Mouse (Mus musculus) heart, postnatal 4 days (tissue): ENCODE results near the gene Ilk. TPM values are rescaled to one million over a fixed set of nuclear protein-coding genes. Genes with fewer than 3 reads are reported as not detected.
A peak's percentile ranks its signal among the peaks of the same experiment; 100 is the strongest.
"Not testable (repeated sequence)": the region's sequence is repeated elsewhere in the genome, so short reads cannot be mapped to it uniquely, and the experiment has no call there.

Source experiments
- DNase-seq: peaks from one replicate; pipeline ENCODE4 v3.0.0; 2021
- total RNA-seq, 2 experiments: library from RNA; stranded (reverse); gene quantifications; 2 replicates each; pipeline ENCODE4 v1.2.3; 2021

Gene Ilk
- total RNA-seq, 2 experiments from 2014 or later: 214 to 215 TPM

- not testable (repeated sequence) for DNase-seq
Observed at GRCm38 (mm10) chr7:105743246-105743925, 7.0 kb downstream of the Ilk start.

DNA sequence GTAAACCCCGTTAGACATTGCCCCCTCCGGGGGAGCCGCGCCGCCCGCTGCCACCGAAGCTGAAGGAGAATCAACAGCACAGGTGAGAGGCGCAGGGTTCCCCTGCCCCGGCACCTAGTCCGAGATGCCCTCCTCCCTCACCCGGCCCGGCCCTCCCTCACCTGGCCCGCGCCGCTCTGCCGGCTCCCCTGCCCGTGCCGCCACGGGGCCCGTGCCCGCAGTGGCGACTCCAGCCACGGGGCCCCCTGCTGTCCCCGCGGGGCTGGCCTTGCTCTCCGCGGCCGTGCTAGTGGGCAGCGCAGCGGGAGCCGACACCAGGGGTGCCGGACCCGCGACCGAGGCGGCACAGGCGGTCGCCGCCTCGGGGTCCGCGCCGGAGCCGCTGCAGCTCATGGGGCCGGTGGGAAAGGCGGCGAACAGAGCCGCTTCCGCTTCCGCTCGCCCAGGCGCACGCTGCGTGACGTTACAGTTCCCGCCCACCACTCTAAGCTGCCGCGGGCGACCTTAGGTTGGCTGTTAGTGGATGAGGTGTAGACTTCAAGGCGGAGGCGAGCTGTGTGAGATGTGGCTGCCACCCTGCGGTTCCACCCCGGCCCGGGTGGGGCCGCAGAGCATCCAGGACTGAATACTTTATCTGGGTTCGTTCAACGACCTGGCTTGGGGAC, 7.7 kb downstream of the Ilk start, which contains the start of gene Taf10:
Gene Taf10, minus strand, starts transcription at position 436 of the 665 bp plus-strand sequence.
- DNase-seq: peak; percentile 90

DNA sequence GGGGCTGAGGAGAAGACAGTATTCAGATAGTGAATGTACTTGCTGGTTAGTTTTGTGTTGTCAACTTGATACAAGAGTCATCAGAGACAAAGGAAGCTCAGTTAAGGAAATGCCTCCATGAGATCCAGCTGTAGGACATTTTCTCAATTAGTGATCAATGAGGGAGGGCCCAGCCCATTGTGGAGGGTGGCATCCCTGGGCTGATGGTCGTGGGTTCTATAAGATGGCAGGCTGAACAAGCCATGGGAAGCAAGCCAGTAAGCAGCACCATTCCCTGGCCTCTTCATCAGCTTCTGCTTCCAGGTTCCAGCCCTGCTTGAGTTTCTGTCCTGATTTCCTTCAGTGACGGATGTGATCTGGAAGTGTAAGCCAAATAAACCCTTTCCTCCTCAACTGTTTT, 11.4 kb downstream of the Ilk start:
- DNase-seq: no peak

DNA sequence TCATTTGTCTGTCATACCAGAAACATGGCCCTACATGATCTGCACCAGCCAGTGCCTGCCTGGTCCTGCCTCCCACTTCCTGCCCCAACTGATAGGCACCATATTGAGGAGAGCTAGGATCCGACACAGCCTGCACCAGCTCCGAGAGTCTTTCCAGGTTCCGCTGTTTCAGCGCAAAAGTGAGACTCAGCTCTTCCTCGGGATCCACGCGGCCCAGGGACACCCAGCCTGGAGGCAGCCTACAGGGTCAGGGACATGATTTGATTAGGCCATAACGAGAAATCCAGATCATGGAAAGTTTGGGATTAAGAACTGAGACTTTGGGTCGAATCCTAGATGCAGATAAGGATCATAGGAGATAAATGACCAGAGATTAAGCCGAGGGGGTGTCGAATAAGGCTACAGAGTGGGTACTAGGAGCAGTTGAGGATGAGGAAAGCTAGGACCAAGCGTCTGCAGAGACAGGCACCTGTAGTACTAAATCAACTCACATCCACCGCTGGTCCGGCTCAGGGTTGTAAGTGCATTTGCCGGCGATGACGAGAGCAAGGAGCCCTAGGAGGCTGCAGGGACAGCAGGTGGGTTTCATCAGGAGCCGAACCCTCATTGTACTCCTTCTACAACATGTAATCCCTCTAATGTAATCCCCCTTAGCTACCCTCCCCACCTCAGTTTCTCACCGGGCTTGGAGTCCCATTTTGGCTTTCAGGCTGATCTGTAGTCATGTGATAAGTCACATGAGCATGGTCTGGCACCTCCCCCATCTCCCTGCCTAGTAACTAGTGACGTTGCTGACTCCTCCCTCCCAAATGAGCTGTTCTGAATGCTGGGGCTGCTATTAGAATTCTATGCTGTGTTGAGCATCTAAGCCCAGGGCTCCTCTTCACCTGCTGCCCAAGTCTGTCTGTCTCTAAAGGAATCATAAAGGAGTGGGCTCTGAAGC, 15.4 kb downstream of the Ilk start, which contains the start of gene Tpp1:
Gene Tpp1, minus strand, starts transcription at position 745 of the 943 bp plus-strand sequence.
- DNase-seq: peak; percentile 93

- DNase-seq: no peak
Observed at GRCm38 (mm10) chr7:105752716-105753115, 16.3 kb downstream of the Ilk start.

GRCm38 (mm10) chr7:105753281-105753680, 16.9 kb downstream of the Ilk start:
- DNase-seq: no peak

DNA sequence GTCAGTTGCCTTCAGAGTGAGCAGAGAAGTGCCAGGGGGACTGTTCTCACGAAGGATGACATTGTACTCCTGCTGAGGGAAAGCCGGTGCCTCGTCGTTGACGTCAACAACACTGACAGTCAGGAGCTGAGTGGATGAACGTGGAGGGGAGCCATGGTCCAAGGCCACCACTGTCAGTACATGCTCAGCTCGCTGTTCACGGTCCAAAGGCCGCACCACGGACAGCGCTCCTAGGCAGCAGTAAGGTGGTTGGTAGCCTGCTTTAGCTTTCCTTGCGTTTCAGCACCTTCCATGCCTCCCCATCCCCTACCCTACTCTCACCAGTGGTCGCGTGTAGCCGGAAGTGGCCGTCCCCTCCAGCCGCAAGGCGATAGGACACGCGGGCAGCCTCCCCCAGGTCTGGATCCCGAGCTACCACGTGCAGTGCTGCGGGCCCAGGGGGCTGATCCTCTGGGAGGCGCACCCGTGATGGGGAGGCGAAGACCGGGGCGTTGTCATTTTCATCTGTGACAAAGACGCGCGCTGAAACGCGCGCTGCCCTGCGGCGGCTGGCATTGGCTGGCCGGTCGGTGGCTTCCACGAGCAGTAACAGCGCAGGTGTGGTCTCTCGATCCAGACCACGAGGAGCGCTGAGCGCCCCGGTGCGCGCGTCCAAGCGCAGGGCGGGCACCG, 25.6 kb downstream of the Ilk start:
- DNase-seq: no peak

- no peak for DNase-seq
Observed at GRCm38 (mm10) chr7:105762517-105763270, 26.3 kb downstream of the Ilk start.

GRCm38 (mm10) chr7:105764331-105764730, 27.9 kb downstream of the Ilk start:
- no peak for DNase-seq

DNA sequence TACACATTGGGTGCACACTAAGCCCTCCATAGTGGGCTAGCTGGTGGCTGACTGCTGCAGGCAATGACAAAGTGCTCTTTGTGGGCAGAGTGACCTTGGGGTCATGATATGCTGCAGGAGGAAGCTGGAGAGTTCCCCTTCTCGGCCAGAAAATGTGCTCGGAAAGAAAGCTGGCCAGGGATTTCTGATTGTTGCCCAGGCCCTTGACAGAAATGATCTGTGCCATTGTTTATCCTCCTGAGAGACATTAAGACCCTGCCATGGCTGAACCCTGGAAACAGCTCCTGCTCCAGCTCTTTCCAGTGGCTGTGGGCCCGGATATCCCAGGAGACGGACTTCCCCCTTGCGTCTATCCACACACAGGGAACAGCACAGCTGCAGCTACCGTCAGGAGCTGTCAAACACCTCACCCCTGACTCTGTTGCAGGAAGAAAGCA, 31.4 kb downstream of the Ilk start:
- no peak for DNase-seq

GRCm38 (mm10) chr7:105769959-105770358, 33.6 kb downstream of the Ilk start:
- DNase-seq: no peak

DNA sequence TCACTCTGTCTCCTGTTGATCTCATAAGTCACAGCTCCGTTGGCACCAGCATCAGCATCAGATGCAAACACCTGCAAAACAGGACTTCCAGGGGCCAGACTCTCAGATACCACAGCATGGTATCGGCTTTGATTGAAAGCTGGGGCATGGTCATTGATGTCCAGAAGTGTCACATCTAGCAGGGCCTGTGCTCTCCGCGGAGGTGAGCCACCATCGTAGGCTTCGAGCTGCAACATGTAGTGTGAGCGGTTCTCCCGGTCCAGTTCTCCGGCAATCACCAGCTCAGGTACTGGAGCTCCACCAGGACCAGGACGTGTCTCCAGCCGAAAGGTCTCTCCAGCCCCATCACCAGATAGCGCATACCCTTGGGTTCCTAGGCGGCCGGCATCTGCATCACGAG, 35.9 kb downstream of the Ilk start:
- DNase-seq: no peak

GRCm38 (mm10) chr7:105773041-105773440, 36.6 kb downstream of the Ilk start:
- DNase-seq: no peak

DNA sequence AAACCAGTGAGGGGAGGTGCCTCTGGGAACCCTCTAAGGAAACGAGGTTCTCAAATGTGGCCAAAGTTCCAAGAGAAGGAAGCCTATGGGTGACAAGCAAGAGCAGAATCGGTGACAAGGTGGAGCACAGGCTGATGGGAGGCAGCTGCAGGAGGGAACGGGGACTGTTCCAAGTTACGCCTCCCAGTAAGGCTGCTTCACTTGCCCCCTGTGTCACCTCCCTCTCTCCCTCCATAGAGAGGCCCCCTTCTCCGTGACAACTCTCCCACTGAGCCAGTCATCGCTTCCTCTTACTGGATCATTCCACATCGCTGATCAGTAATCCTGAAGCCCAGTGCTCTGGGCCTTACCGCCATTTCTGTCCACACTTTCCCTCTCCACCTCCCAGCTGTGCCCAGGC, 38.3 kb downstream of the Ilk start:
- DNase-seq: no peak

DNA sequence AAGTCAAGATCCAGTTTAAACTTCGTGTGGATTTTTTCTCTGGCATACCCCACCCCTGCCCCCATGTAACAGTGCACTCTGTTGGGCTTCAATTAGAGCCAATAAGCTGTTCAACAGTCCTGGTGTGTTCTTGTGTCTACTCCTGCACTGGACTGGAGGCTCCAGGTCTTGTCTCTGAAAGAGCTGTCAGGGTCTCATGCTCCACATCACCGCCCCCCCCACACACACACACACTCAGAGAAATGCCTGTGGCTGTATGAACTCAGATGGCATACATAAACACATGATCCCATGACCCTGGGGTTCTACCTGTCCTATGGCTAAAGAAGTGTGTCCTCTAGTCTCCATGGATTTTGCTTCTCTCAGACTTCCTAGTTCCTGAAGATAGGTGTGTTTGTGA, 39.6 kb downstream of the Ilk start:
- no peak for DNase-seq

- DNase-seq: no peak
Observed at GRCm38 (mm10) chr7:105777316-105777715, 40.9 kb downstream of the Ilk start.

DNA sequence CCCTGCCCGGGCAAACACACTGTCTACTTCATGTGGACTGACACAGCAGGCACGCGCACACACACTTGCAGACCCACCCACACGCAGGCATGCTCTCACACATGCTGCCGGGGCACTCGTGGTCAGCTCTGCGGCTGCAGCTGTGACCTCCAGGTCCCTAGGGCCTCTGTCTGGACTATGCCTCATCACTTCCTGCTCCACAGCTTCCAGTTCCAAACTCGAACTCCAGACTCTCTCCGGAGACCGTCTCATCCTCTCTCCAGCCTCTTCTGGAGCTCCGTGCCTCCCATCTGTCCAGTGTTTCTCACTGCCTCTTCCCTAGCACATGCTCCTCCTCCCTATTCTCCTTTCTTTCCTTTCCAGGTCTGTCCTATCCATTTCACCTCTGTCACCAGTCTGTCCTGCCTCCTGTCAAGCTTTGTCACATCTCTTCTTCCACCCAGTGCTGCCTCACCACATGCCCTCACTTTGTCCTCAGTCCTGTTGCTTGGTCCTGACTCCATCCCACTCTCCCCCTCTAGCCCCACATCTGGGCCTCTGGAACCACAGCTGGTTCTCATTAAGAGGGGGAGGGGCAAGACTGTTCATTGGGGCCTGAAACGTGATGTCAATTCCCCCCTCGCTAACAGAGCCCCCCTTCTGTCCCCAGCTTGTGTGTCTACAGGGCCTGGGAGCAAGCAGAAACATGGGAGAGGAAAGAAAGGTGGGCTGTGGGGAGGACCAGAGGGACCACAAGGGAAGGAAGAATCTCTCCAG, 41.6 kb downstream of the Ilk start:
- DNase-seq: peak; percentile 73

DNA sequence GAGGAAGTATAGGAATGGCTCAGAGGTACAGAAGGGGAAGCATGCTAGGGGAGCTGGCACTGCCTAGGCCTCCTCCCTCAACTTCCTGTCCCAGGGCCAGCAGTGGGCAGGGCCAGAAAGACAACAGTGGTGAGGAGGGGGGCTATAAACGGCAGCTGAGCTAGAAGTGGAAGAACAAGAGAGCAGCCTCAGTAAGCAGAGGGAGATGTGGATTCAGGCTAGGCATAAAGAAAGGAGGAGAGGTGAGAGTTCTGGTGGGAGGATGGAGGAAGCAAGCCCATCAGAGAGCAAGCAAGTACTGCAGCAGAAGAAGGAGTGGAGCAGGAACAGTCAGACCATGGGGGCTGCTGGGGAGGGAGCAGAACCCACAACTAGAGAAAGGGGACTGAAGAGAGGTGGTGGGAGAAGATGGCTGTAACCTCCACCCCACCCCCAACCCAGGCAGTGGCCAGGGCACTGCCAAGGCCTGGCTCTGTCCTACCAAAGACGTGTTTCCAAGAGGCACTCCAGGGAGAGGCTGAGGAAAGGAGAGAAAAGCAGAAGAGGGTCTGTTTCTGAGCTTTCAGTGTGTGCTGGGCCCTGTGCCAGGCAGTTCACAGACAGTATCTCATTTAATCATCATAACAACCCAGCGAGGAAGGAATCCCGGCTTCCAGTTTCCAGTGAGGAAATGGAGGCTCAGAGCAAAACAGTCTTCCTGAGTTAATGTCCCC, 42.3 kb downstream of the Ilk start:
- DNase-seq: peak; percentile 65

- no peak for DNase-seq
Observed at GRCm38 (mm10) chr7:105783861-105784260, 47.5 kb downstream of the Ilk start.

DNA sequence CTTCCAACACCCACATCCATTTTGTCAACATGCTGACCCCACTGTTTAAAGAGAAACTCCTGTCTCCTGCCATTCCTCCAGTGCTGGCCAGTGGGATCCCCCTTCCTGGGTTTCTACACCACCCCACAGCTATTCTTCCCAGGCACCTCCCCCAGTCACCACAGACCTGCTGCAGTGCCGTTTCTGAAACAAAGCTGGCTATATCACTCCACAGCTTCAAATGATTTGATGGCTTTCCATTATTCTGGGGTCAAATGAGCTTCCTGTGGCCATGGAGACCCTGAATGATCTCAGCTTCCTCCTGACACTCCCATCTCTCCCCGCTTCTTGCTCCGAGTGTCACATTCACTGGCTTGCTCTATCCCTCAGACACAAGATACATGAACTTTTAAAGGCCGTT, 48.2 kb downstream of the Ilk start:
- no peak for DNase-seq
